Mouse (Mus musculus) testis, postnatal 10 days (tissue): Measurements from ENCODE around the gene Frmd4a.
"Not testable (repeated sequence)": the region's sequence is repeated elsewhere in the genome, so short reads cannot be mapped to it uniquely, and the experiment has no call there.

Experiments
- DNase-seq: peaks from one replicate; pipeline ENCODE4 v3.0.0; 2021; ENCODE audit warnings: low spot score

Gene Frmd4a

GRCm38 (mm10) chr2:4579357-4580068, 562.0 kb downstream of the Frmd4a start:
- no peak for DNase-seq

- DNase-seq: no peak
Measured at GRCm38 (mm10) chr2:4580666-4581065, 563.1 kb downstream of the Frmd4a start.

- no peak for DNase-seq
Measured at GRCm38 (mm10) chr2:4582930-4583329, 565.4 kb downstream of the Frmd4a start.

GRCm38 (mm10) chr2:4584252-4584651, 566.7 kb downstream of the Frmd4a start:
- DNase-seq: no peak

GRCm38 (mm10) chr2:4586245-4586644, 568.7 kb downstream of the Frmd4a start:
- no peak for DNase-seq

GRCm38 (mm10) chr2:4587685-4588409, 570.3 kb downstream of the Frmd4a start:
- no peak for DNase-seq

- no peak for DNase-seq
Measured at GRCm38 (mm10) chr2:4591647-4592046, 574.1 kb downstream of the Frmd4a start.

- peak; percentile 58 for DNase-seq
Measured at GRCm38 (mm10) chr2:4592666-4593065, 575.1 kb downstream of the Frmd4a start.

- DNase-seq: peak; percentile 85
Measured at GRCm38 (mm10) chr2:4593433-4593832, 575.9 kb downstream of the Frmd4a start.

- DNase-seq: no peak
Measured at GRCm38 (mm10) chr2:4593878-4594387, 576.4 kb downstream of the Frmd4a start.

GRCm38 (mm10) chr2:4596992-4597391, 579.5 kb downstream of the Frmd4a start:
- DNase-seq: no peak

- DNase-seq: peak; percentile 76
Measured at GRCm38 (mm10) chr2:4601034-4601890, 583.7 kb downstream of the Frmd4a start.

- peak; percentile 53 for DNase-seq
Measured at GRCm38 (mm10) chr2:4603361-4603945, 585.9 kb downstream of the Frmd4a start.

- DNase-seq: no peak
Measured at GRCm38 (mm10) chr2:4606559-4606958, 589.0 kb downstream of the Frmd4a start.

GRCm38 (mm10) chr2:4608253-4608652, 590.7 kb downstream of the Frmd4a start:
- no peak for DNase-seq

GRCm38 (mm10) chr2:4609433-4609832, 591.9 kb downstream of the Frmd4a start:
- DNase-seq: no peak

- no peak for DNase-seq
Measured at GRCm38 (mm10) chr2:4611295-4611694, 593.8 kb downstream of the Frmd4a start.

GRCm38 (mm10) chr2:4611704-4612103, 594.2 kb downstream of the Frmd4a start:
- no peak for DNase-seq

GRCm38 (mm10) chr2:4614276-4614929, 596.9 kb downstream of the Frmd4a start:
- DNase-seq: not testable (repeated sequence)

GRCm38 (mm10) chr2:4615014-4615546, 597.6 kb downstream of the Frmd4a start:
- DNase-seq: no peak

GRCm38 (mm10) chr2:4616995-4617394, 599.5 kb downstream of the Frmd4a start:
- DNase-seq: no peak
